Mouse (Mus musculus): Measurements from ENCODE around the gene Ctns. TPM values are rescaled to one million over a fixed set of nuclear protein-coding genes. Genes with fewer than 3 reads are reported as not detected.
A peak's percentile ranks its signal among the peaks of the same experiment; 100 is the strongest.

Gene Ctns
- polyA plus RNA-seq, 1 experiment = 4.2 TPM

DNA sequence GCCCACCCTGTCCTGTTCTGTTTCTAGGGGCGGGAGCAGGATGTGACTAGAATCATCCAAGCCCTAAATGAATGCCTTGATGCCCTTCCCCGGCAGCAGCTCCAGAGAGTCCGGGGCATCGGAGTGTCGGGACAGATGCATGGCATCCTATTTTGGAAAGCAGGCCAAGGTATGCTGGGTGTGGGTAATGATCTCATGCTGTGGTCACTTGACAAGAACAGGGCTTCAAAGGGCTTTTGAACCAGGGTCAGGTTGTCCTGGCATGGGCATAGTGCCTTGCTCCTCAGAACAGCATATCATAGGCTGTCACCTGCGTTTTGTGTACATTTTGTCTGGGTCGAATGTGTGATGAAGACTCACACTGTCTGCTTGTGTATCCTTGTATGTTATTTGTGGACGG, 5.1 kb upstream of the Ctns start:
- Histone ChIP-seq H3K79me2 (ENCODE audit: control insufficient read depth, insufficient read depth) (no peaks in the 10 kb centered on the region), H3K36me3 (ENCODE audit: control insufficient read depth, insufficient read depth) (no peaks in the 10 kb centered on the region), H3K79me3 (ENCODE audit: low read depth) (no peaks in the 10 kb centered on the region), H3K4me3 (ENCODE audit: insufficient read depth, poor library complexity, severe bottlenecking) (no peak overlapping the region), H3ac (ENCODE audit: control insufficient read depth, insufficient read length, low read depth) (no peak overlapping the region), H3K27me3 (ENCODE audit: control insufficient read depth, insufficient read depth, insufficient read length) (no peaks in the 10 kb centered on the region)
- TF ChIP-seq MAX (IDR thresholded peaks at IDR 0.05) (no peak), MYOG (IDR thresholded peaks at IDR 0.05; ENCODE audit: control insufficient read depth, extremely low read depth, insufficient read length) (no peak), MYOD1 (IDR thresholded peaks at IDR 0.05; ENCODE audit: control insufficient read depth, insufficient read length, low read depth) (no peak), CTCF (IDR thresholded peaks at IDR 0.05; ENCODE audit: control insufficient read depth, insufficient read depth, insufficient read length) (no peak), USF1 (IDR thresholded peaks at IDR 0.05; ENCODE audit: low read depth) (no peak), CEBPB (IDR thresholded peaks at IDR 0.05; ENCODE audit: low read depth) (no peak), FOSL1 (IDR thresholded peaks at IDR 0.05; ENCODE audit: insufficient read depth, low read length, poor library complexity, severe bottlenecking) (no peak)

- Histone ChIP-seq H3K27me3 (ENCODE audit: control insufficient read depth, insufficient read depth, insufficient read length) (no peaks in the 10 kb centered on the region), H3K36me3 (ENCODE audit: control insufficient read depth, insufficient read depth) (no peaks in the 10 kb centered on the region), H3K4me3 (ENCODE audit: insufficient read depth, poor library complexity, severe bottlenecking) (no peak overlapping the region), H3K79me3 (ENCODE audit: low read depth) (no peaks in the 10 kb centered on the region), H3K79me2 (ENCODE audit: control insufficient read depth, insufficient read depth) (no peaks in the 10 kb centered on the region), H3ac (ENCODE audit: control insufficient read depth, insufficient read length, low read depth) (no peak overlapping the region)
- no peak for TF ChIP-seq MYOG (IDR thresholded peaks at IDR 0.05; ENCODE audit: control insufficient read depth, extremely low read depth, insufficient read length)
- no peak for TF ChIP-seq CEBPB (IDR thresholded peaks at IDR 0.05; ENCODE audit: low read depth)
- TF ChIP-seq FOSL1 (IDR thresholded peaks at IDR 0.05; ENCODE audit: insufficient read depth, low read length, poor library complexity, severe bottlenecking) = no peak
- TF ChIP-seq CTCF (IDR thresholded peaks at IDR 0.05; ENCODE audit: control insufficient read depth, insufficient read depth, insufficient read length) = no peak
- TF ChIP-seq USF1 (IDR thresholded peaks at IDR 0.05; ENCODE audit: low read depth) = no peak
- TF ChIP-seq MAX (IDR thresholded peaks at IDR 0.05) = no peak
- no peak for TF ChIP-seq MYOD1 (IDR thresholded peaks at IDR 0.05; ENCODE audit: control insufficient read depth, insufficient read length, low read depth)
Measured at GRCm38 (mm10) chr11:73201597-73201996, 2.8 kb upstream of the Ctns start.

DNA sequence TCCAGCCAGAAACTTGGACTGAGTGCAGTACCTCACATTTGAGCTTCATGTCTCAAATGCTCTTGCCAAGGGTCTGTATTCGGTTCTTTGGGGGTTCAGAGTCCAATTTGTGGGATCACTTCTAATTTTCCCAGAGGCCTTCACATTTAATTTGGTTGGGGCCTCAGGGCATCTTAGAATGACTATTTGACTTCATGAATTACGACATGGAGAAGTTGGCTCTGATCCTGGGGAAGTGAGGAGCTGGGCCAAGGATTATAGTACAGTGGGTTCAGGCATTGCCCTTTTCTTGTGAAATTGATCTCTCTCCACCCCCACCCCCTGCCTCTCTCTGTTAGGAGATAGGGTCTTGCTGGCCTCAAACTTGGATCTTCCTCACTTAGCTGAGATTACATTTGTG, 2.2 kb upstream of the Ctns start:
- H3K36me3 ChIP-seq (ENCODE audit: control insufficient read depth, insufficient read depth) = no peaks in the 10 kb centered on the region
- no peak overlapping the region for H3ac ChIP-seq (ENCODE audit: control insufficient read depth, insufficient read length, low read depth)
- no peaks in the 10 kb centered on the region for H3K27me3 ChIP-seq (ENCODE audit: control insufficient read depth, insufficient read depth, insufficient read length)
- no peak overlapping the region for H3K4me3 ChIP-seq (ENCODE audit: insufficient read depth, poor library complexity, severe bottlenecking)
- no peaks in the 10 kb centered on the region for H3K79me2 ChIP-seq (ENCODE audit: control insufficient read depth, insufficient read depth)
- TF ChIP-seq MAX (IDR thresholded peaks at IDR 0.05) (no peak), USF1 (IDR thresholded peaks at IDR 0.05; ENCODE audit: low read depth) (no peak), FOSL1 (IDR thresholded peaks at IDR 0.05; ENCODE audit: insufficient read depth, low read length, poor library complexity, severe bottlenecking) (no peak), MYOG (IDR thresholded peaks at IDR 0.05; ENCODE audit: control insufficient read depth, extremely low read depth, insufficient read length) (no peak), CTCF (IDR thresholded peaks at IDR 0.05; ENCODE audit: control insufficient read depth, insufficient read depth, insufficient read length) (no peak), MYOD1 (IDR thresholded peaks at IDR 0.05; ENCODE audit: control insufficient read depth, insufficient read length, low read depth) (no peak), CEBPB (IDR thresholded peaks at IDR 0.05; ENCODE audit: low read depth) (no peak)
- no peaks in the 10 kb centered on the region for H3K79me3 ChIP-seq (ENCODE audit: low read depth)

DNA sequence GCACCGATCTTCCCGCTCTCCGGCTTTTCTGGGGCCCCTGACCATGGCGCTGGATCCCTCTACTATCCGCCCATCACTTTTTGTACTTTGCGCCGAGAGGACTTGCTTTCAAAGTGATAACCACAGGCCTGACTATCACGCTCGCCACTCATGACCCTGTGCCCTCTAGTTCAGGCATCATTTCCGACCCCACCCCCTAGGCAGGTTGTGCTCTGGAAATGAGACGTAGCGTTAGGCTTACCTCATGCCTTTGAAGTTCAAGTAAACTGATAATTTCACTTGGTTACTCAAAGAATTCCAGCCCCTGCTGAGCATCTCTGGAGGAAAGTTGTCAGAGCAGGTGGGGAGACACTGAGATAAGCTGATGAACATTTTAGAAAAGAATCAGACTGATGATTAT, 1.0 kb upstream of the Ctns start:
- Histone ChIP-seq H3K4me3 (ENCODE audit: insufficient read depth, poor library complexity, severe bottlenecking) (peak overlapping the region; percentile 48), H3ac (ENCODE audit: control insufficient read depth, insufficient read length, low read depth) (no peak overlapping the region), H3K27me3 (ENCODE audit: control insufficient read depth, insufficient read depth, insufficient read length) (no peaks in the 10 kb centered on the region), H3K36me3 (ENCODE audit: control insufficient read depth, insufficient read depth) (no peaks in the 10 kb centered on the region), H3K79me2 (ENCODE audit: control insufficient read depth, insufficient read depth) (no peaks in the 10 kb centered on the region), H3K79me3 (ENCODE audit: low read depth) (no peaks in the 10 kb centered on the region)
- TF ChIP-seq CTCF (IDR thresholded peaks at IDR 0.05; ENCODE audit: control insufficient read depth, insufficient read depth, insufficient read length) (no peak), MAX (IDR thresholded peaks at IDR 0.05) (no peak), USF1 (IDR thresholded peaks at IDR 0.05; ENCODE audit: low read depth) (no peak), MYOD1 (IDR thresholded peaks at IDR 0.05; ENCODE audit: control insufficient read depth, insufficient read length, low read depth) (no peak), MYOG (IDR thresholded peaks at IDR 0.05; ENCODE audit: control insufficient read depth, extremely low read depth, insufficient read length) (no peak), FOSL1 (IDR thresholded peaks at IDR 0.05; ENCODE audit: insufficient read depth, low read length, poor library complexity, severe bottlenecking) (no peak), CEBPB (IDR thresholded peaks at IDR 0.05; ENCODE audit: low read depth) (no peak)

DNA sequence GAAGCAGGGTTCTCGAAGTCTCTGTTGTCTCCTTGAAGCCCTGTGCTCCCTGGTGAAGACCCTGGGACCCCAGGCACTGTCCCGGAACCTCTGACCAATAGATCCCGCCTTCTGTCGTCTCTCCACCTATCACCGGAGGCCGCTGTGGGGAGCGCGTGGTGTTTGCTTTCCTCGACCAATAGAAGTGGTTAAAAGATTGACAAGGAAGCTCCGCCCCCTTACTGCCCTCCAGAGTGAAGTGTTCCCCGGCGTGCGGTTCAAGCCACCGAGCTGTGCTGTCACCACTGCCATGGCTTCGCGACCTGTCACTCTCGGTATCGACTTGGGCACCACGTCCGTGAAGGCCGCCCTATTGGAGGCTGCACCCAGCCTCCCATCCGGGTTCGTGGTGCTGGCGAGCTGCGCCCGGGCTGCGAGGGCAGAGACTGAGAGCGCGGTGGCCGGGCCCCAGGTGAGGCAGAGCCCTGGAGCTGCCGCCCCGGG, 429 bp upstream of the Ctns start, which contains the start of gene Shpk:
Shpk (plus strand) TSS at position 231 of the 483 bp plus-strand sequence.
- no peak for TF ChIP-seq USF1 (IDR thresholded peaks at IDR 0.05; ENCODE audit: low read depth)
- peak; percentile 46 for TF ChIP-seq MAX (IDR thresholded peaks at IDR 0.05)
- Histone ChIP-seq H3K27me3 (ENCODE audit: control insufficient read depth, insufficient read depth, insufficient read length) (no peaks in the 10 kb centered on the region), H3K79me2 (ENCODE audit: control insufficient read depth, insufficient read depth) (no peaks in the 10 kb centered on the region), H3K4me3 (ENCODE audit: insufficient read depth, poor library complexity, severe bottlenecking) (peak within 1 kb of the TSS; percentile 48), H3K79me3 (ENCODE audit: low read depth) (no peaks in the 10 kb centered on the region), H3K36me3 (ENCODE audit: control insufficient read depth, insufficient read depth) (no peaks in the 10 kb centered on the region), H3ac (ENCODE audit: control insufficient read depth, insufficient read length, low read depth) (peak within 1 kb of the TSS; percentile 79)

DNA sequence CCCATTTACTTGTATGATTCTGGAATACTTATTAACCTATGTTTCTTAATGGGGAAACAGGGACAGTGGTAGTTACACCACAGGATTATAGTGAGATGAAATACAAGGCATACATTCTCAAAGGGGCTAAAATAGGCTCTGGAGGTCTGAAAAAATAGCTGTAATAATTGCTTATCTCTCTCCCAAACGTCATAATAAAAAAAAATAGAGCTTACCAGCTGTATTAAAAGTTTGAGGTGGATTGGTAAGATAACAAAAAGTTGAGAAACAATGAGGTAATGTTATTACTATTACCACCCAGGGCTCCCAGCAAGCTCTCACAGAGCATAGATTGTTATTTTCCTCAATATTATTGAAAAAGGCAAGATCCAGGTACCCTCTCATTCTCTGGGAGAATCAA, 652 bp downstream of the Ctns start:
- TF ChIP-seq CTCF (IDR thresholded peaks at IDR 0.05; ENCODE audit: control insufficient read depth, insufficient read depth, insufficient read length) (no peak), MAX (IDR thresholded peaks at IDR 0.05) (no peak), CEBPB (IDR thresholded peaks at IDR 0.05; ENCODE audit: low read depth) (no peak), USF1 (IDR thresholded peaks at IDR 0.05; ENCODE audit: low read depth) (no peak), FOSL1 (IDR thresholded peaks at IDR 0.05; ENCODE audit: insufficient read depth, low read length, poor library complexity, severe bottlenecking) (no peak), MYOG (IDR thresholded peaks at IDR 0.05; ENCODE audit: control insufficient read depth, extremely low read depth, insufficient read length) (no peak), MYOD1 (IDR thresholded peaks at IDR 0.05; ENCODE audit: control insufficient read depth, insufficient read length, low read depth) (no peak)
- H3K79me2 ChIP-seq (ENCODE audit: control insufficient read depth, insufficient read depth) = no peaks in the 10 kb centered on the region
- H3K79me3 ChIP-seq (ENCODE audit: low read depth) = no peaks in the 10 kb centered on the region
- no peak overlapping the region for H3ac ChIP-seq (ENCODE audit: control insufficient read depth, insufficient read length, low read depth)
- H3K4me3 ChIP-seq (ENCODE audit: insufficient read depth, poor library complexity, severe bottlenecking) = peak overlapping the region; percentile 48
- no peaks in the 10 kb centered on the region for H3K27me3 ChIP-seq (ENCODE audit: control insufficient read depth, insufficient read depth, insufficient read length)
- H3K36me3 ChIP-seq (ENCODE audit: control insufficient read depth, insufficient read depth) = no peaks in the 10 kb centered on the region
